Mouse (Mus musculus) C2C12 (cell line): ENCODE results near the gene Tdrkh. TPM values are rescaled to one million over a fixed set of nuclear protein-coding genes. Genes with fewer than 3 reads are reported as not detected.

Source experiments
- H3K27me3 ChIP-seq: one replicate; pipeline ENCODE4 v1.6.1; 2011; ENCODE audit not compliant: control insufficient read depth, insufficient read depth, insufficient read length
- H3K36me3 ChIP-seq: one replicate; pipeline ENCODE4 v1.6.1; 2011; ENCODE audit not compliant: control insufficient read depth, insufficient read depth
- H3K4me3 ChIP-seq: one replicate; pipeline ENCODE4 v1.5.1; 2011; ENCODE audit warnings: mild to moderate bottlenecking, control low read depth; ENCODE audit not compliant: poor library complexity, insufficient read depth, severe bottlenecking
- H3K79me2 ChIP-seq: one replicate; pipeline ENCODE4 v1.6.1; 2011; ENCODE audit not compliant: control insufficient read depth, insufficient read depth
- H3K79me3 ChIP-seq: one replicate; pipeline ENCODE4 v1.6.1; 2011; ENCODE audit warnings: low read depth, control low read depth
- H3ac ChIP-seq: one replicate; pipeline ENCODE3; 2011; ENCODE audit warnings: low read depth; ENCODE audit not compliant: control insufficient read depth, insufficient read length
- CEBPB ChIP-seq: IDR thresholded peaks from one replicate; pipeline ENCODE4 v1.6.1; 2011; ENCODE audit warnings: low read depth, mild to moderate bottlenecking, control low read depth, moderate library complexity
- CTCF ChIP-seq: IDR thresholded peaks from one replicate; pipeline ENCODE4 v1.5.1; 2011; ENCODE audit not compliant: control insufficient read depth, insufficient read depth, insufficient read length
- FOSL1 ChIP-seq: IDR thresholded peaks from one replicate; pipeline ENCODE4 v1.8.0; 2011; ENCODE audit warnings: mild to moderate bottlenecking, low read length; ENCODE audit not compliant: poor library complexity, insufficient read depth, severe bottlenecking
- MAX ChIP-seq: IDR thresholded peaks from one replicate; pipeline ENCODE4 v1.6.1; 2011; ENCODE audit warnings: mild to moderate bottlenecking, control low read depth
- MYOD1 ChIP-seq: IDR thresholded peaks from one replicate; pipeline ENCODE4 v1.6.1; 2011; ENCODE audit warnings: low read depth; ENCODE audit not compliant: control insufficient read depth, insufficient read length
- MYOG ChIP-seq: IDR thresholded peaks from one replicate; pipeline ENCODE4 v1.6.1; 2011; ENCODE audit not compliant: control insufficient read depth, insufficient read length; ENCODE audit errors: extremely low read depth
- USF1 ChIP-seq: IDR thresholded peaks from one replicate; pipeline ENCODE4 v1.6.1; 2011; ENCODE audit warnings: low read depth, mild to moderate bottlenecking, control low read depth, moderate library complexity
- polyA plus RNA-seq: library from polyadenylated mRNA; unstranded; fragments of >200 nt; fragmentation: generic; extraction: Trizol; gene quantifications from one replicate; pipeline ENCODE4 v1.2.1, GENCODE M21; 2012; ENCODE audit warnings: missing spikeins

Tdrkh gene
- polyA plus RNA-seq, 1 experiment = 7.5 TPM

DNA sequence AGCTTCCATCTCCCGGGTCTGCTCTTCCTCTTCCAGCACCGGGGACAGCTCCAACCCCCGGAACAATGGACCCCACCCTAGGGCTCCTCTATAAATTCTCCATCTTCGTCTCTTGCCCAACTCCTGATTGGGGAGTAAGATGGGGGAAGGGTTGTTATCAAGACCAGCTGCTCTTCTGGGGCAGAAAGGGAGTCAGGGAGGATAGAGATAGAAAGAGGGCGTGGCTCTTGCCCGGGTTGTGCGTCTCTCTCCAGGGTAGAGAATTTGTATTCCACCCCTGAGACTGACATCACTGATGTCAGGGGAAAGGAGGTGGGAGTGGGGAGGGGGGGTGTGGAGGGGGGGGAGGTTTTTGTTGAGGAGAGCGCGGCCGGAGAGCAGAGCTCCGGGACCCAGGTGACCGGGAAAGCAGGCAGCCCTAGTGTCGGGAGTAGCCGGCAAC is 64.9 kb downstream of the Tdrkh start, which contains the start of gene Celf3:
Gene Celf3 (plus strand): TSS at position 315 of the 442 bp plus-strand sequence.
- no peaks in the 10 kb centered on the region for H3K27me3 ChIP-seq
- no peaks in the 10 kb centered on the region for H3K36me3 ChIP-seq
- no peaks in the 10 kb centered on the region for H3K79me2 ChIP-seq
- TF ChIP-seq CTCF (no peak), FOSL1 (no peak), MAX (no peak), USF1 (no peak), MYOG (no peak), CEBPB (no peak)
- no peaks in the 10 kb centered on the region for H3K79me3 ChIP-seq
- H3ac ChIP-seq = no peak within 1 kb of the TSS
- no peak within 1 kb of the TSS for H3K4me3 ChIP-seq

GRCm38 (mm10) chr3:94478591-94479169 is 65.6 kb downstream of the Tdrkh start:
- no peaks in the 10 kb centered on the region for H3K79me3 ChIP-seq
- H3K36me3 ChIP-seq = no peaks in the 10 kb centered on the region
- H3ac ChIP-seq = no peak overlapping the region
- H3K27me3 ChIP-seq = no peaks in the 10 kb centered on the region
- no peaks in the 10 kb centered on the region for H3K79me2 ChIP-seq
- no peak overlapping the region for H3K4me3 ChIP-seq
- TF ChIP-seq USF1 (no peak), MYOG (no peak), FOSL1 (no peak), MYOD1 (no peak), CTCF (no peak)

GRCm38 (mm10) chr3:94479564-94479963 is 66.5 kb downstream of the Tdrkh start:
- no peak overlapping the region for H3K4me3 ChIP-seq
- H3K36me3 ChIP-seq = no peaks in the 10 kb centered on the region
- no peaks in the 10 kb centered on the region for H3K79me3 ChIP-seq
- H3K79me2 ChIP-seq = no peaks in the 10 kb centered on the region
- no peaks in the 10 kb centered on the region for H3K27me3 ChIP-seq
- no peak overlapping the region for H3ac ChIP-seq
- TF ChIP-seq USF1 (no peak), FOSL1 (no peak), MAX (no peak), MYOG (no peak), CEBPB (no peak), MYOD1 (no peak), CTCF (no peak)

GRCm38 (mm10) chr3:94480291-94480884 is 67.3 kb downstream of the Tdrkh start, which contains the start of gene Riiad1:
Riiad1 (minus strand) TSS chr3:94480341.
- TF ChIP-seq CEBPB (no peak), CTCF (no peak), MYOG (no peak), USF1 (no peak), MYOD1 (no peak), FOSL1 (no peak), MAX (no peak)
- H3K36me3 ChIP-seq = no peaks in the 10 kb centered on the region
- no peak within 1 kb of the TSS for H3K4me3 ChIP-seq
- no peaks in the 10 kb centered on the region for H3K79me2 ChIP-seq
- H3K79me3 ChIP-seq = no peaks in the 10 kb centered on the region
- H3K27me3 ChIP-seq = no peaks in the 10 kb centered on the region
- no peak within 1 kb of the TSS for H3ac ChIP-seq

GRCm38 (mm10) chr3:94481429-94481828 is 68.4 kb downstream of the Tdrkh start:
- Histone ChIP-seq H3K27me3 (no peaks in the 10 kb centered on the region), H3K79me2 (no peaks in the 10 kb centered on the region), H3K4me3 (no peak overlapping the region), H3K79me3 (no peaks in the 10 kb centered on the region), H3ac (no peak overlapping the region), H3K36me3 (no peaks in the 10 kb centered on the region)
- TF ChIP-seq CEBPB (no peak), MYOG (no peak), MYOD1 (no peak), FOSL1 (no peak)
